Comparison of ENCODE assay signal across 7 mouse cellular contexts in genomic region chr3:104638403-104638779, GRCm38 (mm10). TPM values are rescaled to one million over a fixed set of nuclear protein-coding genes. Genes with fewer than 3 reads are reported as not detected.
DNase-seq lines count a peak whose midpoint lies in the region; ATAC-seq lines count a peak whose summit lies in the region.

TSS of gene Slc16a1 (plus strand) at chr3:104638668.

- no peaks in the 10 kb centered on the region for H3K27me3 ChIP-seq in embryonic facial prominence, embryonic 10.5 days (replicated peaks; ENCODE audit: low read depth, poor library complexity, severe bottlenecking)
- no peaks in the 10 kb centered on the region for H3K27me3 ChIP-seq in limb, embryonic 11.5 days (ENCODE audit: control insufficient read depth, insufficient read depth, low read length)
- H3K27me3 ChIP-seq in midbrain, embryonic 14.5 days (ENCODE audit: control insufficient read depth, insufficient read depth, low read length): no peaks in the 10 kb centered on the region

- H3K4me3 ChIP-seq in embryonic facial prominence, embryonic 10.5 days: peak within 1 kb of the TSS; percentile 96
- H3K4me3 ChIP-seq in limb, embryonic 11.5 days (ENCODE audit: low read depth, low read length): peak within 1 kb of the TSS; percentile 93
- H3K4me3 ChIP-seq in midbrain, embryonic 14.5 days (replicated peaks; ENCODE audit: low read depth, low read length): peak within 1 kb of the TSS; percentile 85

- DNase-seq in adrenal gland, postnatal 10 days: peak; percentile 97
- peak; percentile 97 for DNase-seq in embryonic facial prominence, embryonic 10.5 days (ENCODE audit: low spot score)
- peak; percentile 85 for DNase-seq in kidney, adult 18-20 months
- DNase-seq in limb, embryonic 11.5 days (ENCODE audit: low spot score): peak; percentile 95
- peak; percentile 94 for DNase-seq in midbrain, embryonic 14.5 days
- DNase-seq in spleen, adult 18-20 months: peak; percentile 79 to 88

- peak; percentile 77 for ATAC-seq in granulocyte monocyte progenitor cell, adult 5-6 weeks (replicated peaks; ENCODE audit: poor library complexity, severe bottlenecking)
- ATAC-seq in limb, embryonic 11.5 days (ENCODE audit: insufficient number of reproducible peaks, low FRiP score, low TSS enrichment, low read depth): peak; percentile 96
- ATAC-seq in midbrain, embryonic 14.5 days (ENCODE audit: low FRiP score, low TSS enrichment): peak; percentile 98

- no peaks in the 10 kb centered on the region for H3K9me3 ChIP-seq in embryonic facial prominence, embryonic 10.5 days
- no peaks in the 10 kb centered on the region for H3K9me3 ChIP-seq in limb, embryonic 11.5 days (ENCODE audit: control insufficient read depth, low read length)
- H3K9me3 ChIP-seq in midbrain, embryonic 14.5 days (ENCODE audit: control insufficient read depth, low read length): no peaks in the 10 kb centered on the region

- H3K4me1 ChIP-seq in embryonic facial prominence, embryonic 10.5 days: peaks cover 25% of the 10 kb centered on the region
- H3K4me1 ChIP-seq in limb, embryonic 11.5 days (ENCODE audit: control insufficient read depth, insufficient read depth, low read length): no peaks in the 10 kb centered on the region
- peaks cover 10% of the 10 kb centered on the region; the same call in 1 of the 2 replicates for H3K4me1 ChIP-seq in midbrain, embryonic 14.5 days (ENCODE audit: control insufficient read depth, insufficient read depth, low read length)

- H3K9ac ChIP-seq in limb, embryonic 11.5 days (ENCODE audit: low read length): peak within 1 kb of the TSS; percentile 89
- peak within 1 kb of the TSS; percentile 74 for H3K9ac ChIP-seq in midbrain, embryonic 14.5 days (replicated peaks; ENCODE audit: low read length)

- peak within 1 kb of the TSS; percentile 91 for H3K4me2 ChIP-seq in limb, embryonic 11.5 days (ENCODE audit: low read depth, severe bottlenecking)
- H3K4me2 ChIP-seq in midbrain, embryonic 14.5 days (ENCODE audit: low read length): peak within 1 kb of the TSS; percentile 96

- H3K27ac ChIP-seq in embryonic facial prominence, embryonic 10.5 days (replicated peaks): peak within 1 kb of the TSS; percentile 97
- no peak within 1 kb of the TSS; the same call in 1 of the 2 replicates for H3K27ac ChIP-seq in limb, embryonic 11.5 days (replicated peaks; ENCODE audit: low read depth, low read length)
- peak within 1 kb of the TSS; percentile 52 for H3K27ac ChIP-seq in midbrain, embryonic 14.5 days (replicated peaks; ENCODE audit: low read depth, low read length)

- WGBS in embryonic facial prominence, embryonic 10.5 days: under 1% methylated on average over 50 of the region's 50 CpGs
- under 1% methylated on average over 35 of the region's 50 CpGs for WGBS in limb, embryonic 11.5 days
- under 1% methylated on average over 50 of the region's 50 CpGs for WGBS in midbrain, embryonic 14.5 days

- H3K36me3 ChIP-seq in embryonic facial prominence, embryonic 10.5 days (replicated peaks): no peaks in the 10 kb centered on the region
- H3K36me3 ChIP-seq in limb, embryonic 11.5 days (ENCODE audit: control insufficient read depth, insufficient read depth, low read length): no peaks in the 10 kb centered on the region
- H3K36me3 ChIP-seq in midbrain, embryonic 14.5 days (ENCODE audit: control insufficient read depth, insufficient read depth, low read length): no peaks in the 10 kb centered on the region

RNA-seq across cellular contexts. Expression of gene Slc16a1, which starts in this region (rescaled TPM):
- total RNA-seq in adrenal gland, postnatal 10 days (2021): 100 to 1,000 TPM; 104 to 117 TPM
- 45.9 and 49.6 TPM in 2 replicates for polyA plus RNA-seq in embryonic facial prominence, embryonic 10.5 days (2016; fragmentation: Nextera tagmentation; extraction: Ambion mirVana)
- total RNA-seq in granulocyte monocyte progenitor cell, adult 5-6 weeks (2014; fragmentation: Nextera tagmentation): 36.4 and 42.5 TPM in 2 replicates
- total RNA-seq in granulocyte monocyte progenitor cell, adult 5-6 weeks (2017): 85.3 and 88.6 TPM in 2 replicates
- 49.1 and 55.6 TPM in 2 replicates for polyA plus RNA-seq in limb, embryonic 11.5 days (2014; fragmentation: Nextera tagmentation; extraction: Ambion mirVana)
- 7.4 and 8.9 TPM in 2 replicates for polyA plus RNA-seq in midbrain, embryonic 14.5 days (2014; fragmentation: Nextera tagmentation; extraction: Ambion mirVana)
